Mouse (Mus musculus) effector memory CD4-positive, alpha-beta T cell, adult 5 months (primary cell): ENCODE data around the gene Rarres2. TPM values are rescaled to one million over a fixed set of nuclear protein-coding genes. Genes with fewer than 3 reads are reported as not detected.

Source experiments
- polyA plus RNA-seq: library from polyadenylated mRNA; unstranded; fragments of 100-300 nt; shearing (Covaris generic); gene quantifications from one replicate; pipeline ENCODE4 v1.2.1, GENCODE M21; 2017

The Rarres2 gene
- polyA plus RNA-seq = not detected

GRCm38 (mm10) chr6:48572572-48573061 is at the start of gene Rarres2:
Gene Rarres2 (minus strand): TSS chr6:48572789.

GRCm38 (mm10) chr6:48601271-48602079 is 28.9 kb upstream of the Rarres2 start, which contains the start of gene Zfp775:
Gene Zfp775 (plus strand): TSS chr6:48602063.

GRCm38 (mm10) chr6:48593158-48594042 is 20.8 kb upstream of the Rarres2 start, which contains the start of the genes Repin1 and Gm44965:
Gene Repin1 (plus strand): TSS chr6:48593883.
Gene Gm44965 (plus strand): TSS chr6:48593941.

GRCm38 (mm10) chr6:48589194-48589750 is 16.7 kb upstream of the Rarres2 start, which contains the start of gene Gm45021:
Gene Gm45021 (plus strand): TSS chr6:48589610.

GRCm38 (mm10) chr6:48554280-48555103 is 18.1 kb downstream of the Rarres2 start, which contains the start of gene Lrrc61:
Gene Lrrc61 (plus strand): TSS chr6:48554796.

GRCm38 (mm10) chr6:48537105-48537954 is 35.3 kb downstream of the Rarres2 start, which contains the start of gene Atp6v0e2:
Gene Atp6v0e2 (plus strand): TSS chr6:48537615.

Other genes starting within 250 kb of the Rarres2 start
- 21.2 TPM for gene Krba1, start 177.2 kb downstream of the Rarres2 start, polyA plus RNA-seq
- 4.6 TPM for gene Zfp467, start 127.0 kb downstream of the Rarres2 start, polyA plus RNA-seq
- not detected for gene Sspo, start 124.6 kb downstream of the Rarres2 start, polyA plus RNA-seq
- 0.61 TPM for gene Atp6v0e2, start 35.2 kb downstream of the Rarres2 start, polyA plus RNA-seq
- 10.6 TPM for gene Lrrc61, start 18.0 kb downstream of the Rarres2 start, polyA plus RNA-seq
- not detected for gene Gm45021, start 16.8 kb upstream of the Rarres2 start, polyA plus RNA-seq
- 7.2 TPM for gene Repin1, start 21.1 kb upstream of the Rarres2 start, polyA plus RNA-seq
- not detected for gene Gm44965, start 21.2 kb upstream of the Rarres2 start, polyA plus RNA-seq
- gene Zfp775, start 29.3 kb upstream of the Rarres2 start, polyA plus RNA-seq = 7.6 TPM
- gene AI854703, start 54.0 kb upstream of the Rarres2 start, polyA plus RNA-seq = 2.6 TPM
- 173 TPM for gene Gimap8, start 74.4 kb upstream of the Rarres2 start, polyA plus RNA-seq
- gene Gimap9, start 103.3 kb upstream of the Rarres2 start, polyA plus RNA-seq = 226 TPM
- 1,360 TPM for gene Gimap4, start 111.8 kb upstream of the Rarres2 start, polyA plus RNA-seq
- gene Gimap6, start 135.4 kb upstream of the Rarres2 start, polyA plus RNA-seq = 1,977 TPM
- 22.4 TPM for gene Gm28053, start 145.8 kb upstream of the Rarres2 start, polyA plus RNA-seq
- 257 TPM for gene Gimap7, start 145.8 kb upstream of the Rarres2 start, polyA plus RNA-seq
- 398 TPM for gene Gimap1, start 166.3 kb upstream of the Rarres2 start, polyA plus RNA-seq
- gene Gimap5, start 173.4 kb upstream of the Rarres2 start, polyA plus RNA-seq = 153 TPM
- 1,843 TPM for gene Gimap3, start 198.1 kb upstream of the Rarres2 start, polyA plus RNA-seq